Mouse (Mus musculus): ENCODE results near the gene Fam136a. TPM values are rescaled to one million over a fixed set of nuclear protein-coding genes. Genes with fewer than 3 reads are reported as not detected.
"Not testable (repeated sequence)": the region's sequence is repeated elsewhere in the genome, so short reads cannot be mapped to it uniquely, and the experiment has no call there.

Gene Fam136a
- polyA plus RNA-seq, 1 experiment from 2014 or later, result 69.8 TPM

GRCm38 (mm10) chr6:86370764-86371339 is 5.4 kb downstream of the Fam136a start, which contains the start of gene Snrpg:
Snrpg (plus strand) TSS chr6:86371304.
- 12% methylated on average over 15 of the region's 15 CpGs for WGBS (ENCODE audit: insufficient replicate concordance)
- ATAC-seq, result no peak; the same call in 1 of the 2 replicates
- Histone ChIP-seq H3K4me3 (ENCODE audit: low read depth, low read length) (peak within 1 kb of the TSS; percentile 69), H3K4me2 (ENCODE audit: low read depth, low read length) (peak within 1 kb of the TSS; percentile 91), H3K27ac (ENCODE audit: low read depth) (peak within 1 kb of the TSS; percentile 83), H3K4me1 (ENCODE audit: insufficient read depth) (peaks cover 23% of the 10 kb centered on the region), H3K36me3 (replicated peaks; ENCODE audit: insufficient read depth, low read length) (peaks cover 7% of the 10 kb centered on the region; the same call in 1 of the 2 replicates), H3K9ac (replicated peaks) (peak within 1 kb of the TSS; percentile 74), H3K9me3 (ENCODE audit: low read length) (no peaks in the 10 kb centered on the region), H3K27me3 (ENCODE audit: insufficient read depth, low read length) (no peaks in the 10 kb centered on the region)
- DNase-seq, result no peak
- no peak for TF ChIP-seq EP300 (IDR thresholded peaks at IDR 0.05; ENCODE audit: low read depth)
- TF ChIP-seq CTCF (IDR thresholded peaks at IDR 0.05; ENCODE audit: low read depth), result no peak

GRCm38 (mm10) chr6:86371340-86371911 is 6.0 kb downstream of the Fam136a start:
- WGBS (ENCODE audit: insufficient replicate concordance), result under 1% methylated on average over 50 of the region's 50 CpGs
- peaks cover 17% of the 10 kb centered on the region for H3K4me1 ChIP-seq (ENCODE audit: insufficient read depth)

GRCm38 (mm10) chr6:86371950-86372516 is 6.6 kb downstream of the Fam136a start:
- peaks cover 14% of the 10 kb centered on the region for H3K36me3 ChIP-seq (replicated peaks; ENCODE audit: insufficient read depth, low read length)
- H3K4me2 ChIP-seq (ENCODE audit: low read depth, low read length), result peak overlapping the region; percentile 91
- WGBS (ENCODE audit: insufficient replicate concordance), result 1% methylated on average over 12 of the region's 12 CpGs
- DNase-seq (no peak), ATAC-seq (no peak)
- H3K9me3 ChIP-seq (ENCODE audit: low read length), result no peaks in the 10 kb centered on the region
- peak overlapping the region; percentile 74 for H3K9ac ChIP-seq (replicated peaks)
- no peaks in the 10 kb centered on the region for H3K27me3 ChIP-seq (ENCODE audit: insufficient read depth, low read length)
- peak overlapping the region; percentile 69 for H3K4me3 ChIP-seq (ENCODE audit: low read depth, low read length)
- peaks cover 14% of the 10 kb centered on the region for H3K4me1 ChIP-seq (ENCODE audit: insufficient read depth)
- no peak for TF ChIP-seq EP300 (IDR thresholded peaks at IDR 0.05; ENCODE audit: low read depth)
- no peak for TF ChIP-seq CTCF (IDR thresholded peaks at IDR 0.05; ENCODE audit: low read depth)
- H3K27ac ChIP-seq (ENCODE audit: low read depth), result peak overlapping the region; percentile 83

More at GRCm38 (mm10) chr6:86371340-86371911, 6.0 kb downstream of the Fam136a start:
- Histone ChIP-seq H3K4me2 (ENCODE audit: low read depth, low read length) (peak overlapping the region; percentile 91), H3K4me3 (ENCODE audit: low read depth, low read length) (peak overlapping the region; percentile 69), H3K27ac (ENCODE audit: low read depth) (peak overlapping the region; percentile 83), H3K36me3 (replicated peaks; ENCODE audit: insufficient read depth, low read length) (peaks cover 11% of the 10 kb centered on the region), H3K27me3 (ENCODE audit: insufficient read depth, low read length) (no peaks in the 10 kb centered on the region), H3K9me3 (ENCODE audit: low read length) (no peaks in the 10 kb centered on the region), H3K9ac (replicated peaks) (peak overlapping the region; percentile 74)
- peak; percentile 95 for DNase-seq
- ATAC-seq, result peak; percentile 96
- peak; percentile 72 for TF ChIP-seq EP300 (IDR thresholded peaks at IDR 0.05; ENCODE audit: low read depth)
- TF ChIP-seq CTCF (IDR thresholded peaks at IDR 0.05; ENCODE audit: low read depth), result no peak

- Histone ChIP-seq H3K4me3 (ENCODE audit: low read depth, low read length) (no peak overlapping the region), H3K27ac (ENCODE audit: low read depth) (no peak overlapping the region), H3K9ac (replicated peaks) (no peak overlapping the region), H3K4me1 (ENCODE audit: insufficient read depth) (peaks cover 14% of the 10 kb centered on the region), H3K27me3 (ENCODE audit: insufficient read depth, low read length) (no peaks in the 10 kb centered on the region), H3K36me3 (replicated peaks; ENCODE audit: insufficient read depth, low read length) (peaks cover 22% of the 10 kb centered on the region), H3K9me3 (ENCODE audit: low read length) (no peaks in the 10 kb centered on the region), H3K4me2 (ENCODE audit: low read depth, low read length) (no peak overlapping the region)
- TF ChIP-seq EP300 (IDR thresholded peaks at IDR 0.05; ENCODE audit: low read depth) (no peak), CTCF (IDR thresholded peaks at IDR 0.05; ENCODE audit: low read depth) (no peak)
- WGBS (ENCODE audit: insufficient replicate concordance), result 93% methylated on average over 6 of the region's 6 CpGs
- DNase-seq (no peak), ATAC-seq (no peak)
Measured at GRCm38 (mm10) chr6:86373556-86373955, 8.1 kb downstream of the Fam136a start.

GRCm38 (mm10) chr6:86378341-86378740 is 12.9 kb downstream of the Fam136a start:
- Histone ChIP-seq H3K9me3 (ENCODE audit: low read length) (no peaks in the 10 kb centered on the region), H3K27me3 (ENCODE audit: insufficient read depth, low read length) (no peaks in the 10 kb centered on the region), H3K4me3 (ENCODE audit: low read depth, low read length) (no peak overlapping the region), H3K9ac (replicated peaks) (no peak overlapping the region), H3K27ac (ENCODE audit: low read depth) (no peak overlapping the region), H3K4me1 (ENCODE audit: insufficient read depth) (no peaks in the 10 kb centered on the region), H3K36me3 (replicated peaks; ENCODE audit: insufficient read depth, low read length) (peaks cover 28% of the 10 kb centered on the region), H3K4me2 (ENCODE audit: low read depth, low read length) (no peak overlapping the region)
- DNase-seq, result no peak
- ATAC-seq, result no peak
- WGBS (ENCODE audit: insufficient replicate concordance), result 82% methylated on average over 3 of the region's 3 CpGs
- TF ChIP-seq EP300 (IDR thresholded peaks at IDR 0.05; ENCODE audit: low read depth) (no peak), CTCF (IDR thresholded peaks at IDR 0.05; ENCODE audit: low read depth) (no peak)

- not testable (repeated sequence) for H3K9me3 ChIP-seq (ENCODE audit: low read length)
- WGBS (ENCODE audit: insufficient replicate concordance), result 84% methylated on average over 6 of the region's 8 CpGs
Measured at GRCm38 (mm10) chr6:86380112-86380511, 14.7 kb downstream of the Fam136a start.

More at GRCm38 (mm10) chr6:86380112-86380511, 14.7 kb downstream of the Fam136a start:
- not testable (repeated sequence) for H3K9ac ChIP-seq (replicated peaks); H3K27ac ChIP-seq (ENCODE audit: low read depth); H3K4me1 ChIP-seq (ENCODE audit: insufficient read depth); ATAC-seq; H3K27me3 ChIP-seq (ENCODE audit: insufficient read depth, low read length); H3K4me3 ChIP-seq (ENCODE audit: low read depth, low read length); DNase-seq; H3K4me2 ChIP-seq (ENCODE audit: low read depth, low read length)
- H3K36me3 ChIP-seq (replicated peaks; ENCODE audit: insufficient read depth, low read length), result peaks cover 28% of the 10 kb centered on the region

Data from liver, postnatal 0 days (tissue).